In the genomic region with DNA sequence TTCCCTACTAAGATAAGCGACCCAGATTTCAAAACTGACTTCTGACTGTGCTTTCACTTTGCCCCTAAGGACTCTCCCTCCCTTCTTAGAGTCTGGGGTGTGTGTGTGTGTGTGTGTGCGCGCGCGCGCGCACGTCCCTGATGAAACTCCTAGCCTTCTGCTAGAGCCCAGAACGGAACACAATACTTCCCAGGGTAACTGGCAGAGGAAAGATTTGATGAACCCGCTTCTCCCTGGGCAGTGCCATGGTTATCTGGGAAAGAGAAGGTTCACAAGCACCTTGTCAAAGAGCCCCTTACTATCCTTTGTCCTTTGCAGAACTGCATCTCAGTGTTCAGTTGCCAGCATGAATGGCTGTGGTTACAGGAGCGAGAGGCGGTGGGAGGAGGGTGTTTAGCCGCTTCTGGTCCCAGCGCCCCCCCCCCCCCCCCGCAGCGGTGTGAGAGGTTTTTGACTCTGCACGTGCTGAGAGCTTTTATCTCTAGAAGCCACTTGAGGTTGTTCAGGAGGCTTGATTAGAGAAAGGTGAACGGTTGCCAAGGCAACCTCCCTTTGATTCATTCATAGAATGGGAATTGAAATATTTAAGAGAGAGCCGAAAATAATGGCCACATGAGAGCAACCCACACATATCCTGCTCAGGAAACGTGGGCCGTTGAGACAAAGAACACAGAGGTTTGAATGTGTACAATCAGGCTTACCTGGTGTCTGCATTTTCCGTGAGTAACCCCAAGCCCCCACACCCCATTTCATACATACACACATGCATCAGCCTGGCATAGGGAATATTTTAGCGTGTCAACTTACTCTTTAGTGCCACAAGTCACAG, we compare ENCODE assay signal across 8 mouse cellular contexts.
A peak's percentile ranks its signal among the peaks of the same experiment; 100 is the strongest.
DNase-seq lines count a peak whose midpoint lies in the region; ATAC-seq and TF ChIP-seq lines count a peak whose summit lies in the region.

No protein-coding gene starts in this region.

- no peaks in the 10 kb centered on the region for H3K27me3 ChIP-seq in forebrain, embryonic 15.5 days
- H3K27me3 ChIP-seq in lung, embryonic 14.5 days (ENCODE audit: insufficient read depth, low read length) = no peaks in the 10 kb centered on the region

- H3K4me1 ChIP-seq in forebrain, embryonic 15.5 days = peaks cover 37% of the 10 kb centered on the region
- H3K4me1 ChIP-seq in lung, embryonic 14.5 days (ENCODE audit: insufficient read depth) = peaks cover 2% of the 10 kb centered on the region; the same call in 1 of the 2 replicates

- H3K9ac ChIP-seq in forebrain, embryonic 15.5 days (replicated peaks) = no peak overlapping the region; the same call in 1 of the 2 replicates
- H3K9ac ChIP-seq in lung, embryonic 14.5 days = no peak overlapping the region; the same call in 1 of the 2 replicates

- peak overlapping the region; percentile 11; the same call in 1 of the 2 replicates for H3K4me3 ChIP-seq in forebrain, embryonic 15.5 days
- peak overlapping the region; percentile 24 for H3K4me3 ChIP-seq in lung, embryonic 14.5 days (ENCODE audit: low read depth, low read length)

- no peak for TF ChIP-seq CTCF in lung, embryonic 14.5 days (IDR thresholded peaks at IDR 0.05; ENCODE audit: low read depth)

- peak overlapping the region; percentile 84 for H3K27ac ChIP-seq in forebrain, embryonic 15.5 days (replicated peaks)
- H3K27ac ChIP-seq in lung, embryonic 14.5 days (ENCODE audit: low read depth) = peak overlapping the region; percentile 42

- peak; percentile 11 for DNase-seq in adrenal gland, postnatal 10 days
- DNase-seq in adrenal gland, adult 18-20 months (ENCODE audit: low spot score in 2 of 2) = no peak
- DNase-seq in lung, embryonic 14.5 days = peak; percentile 77
- peak; percentile 27 for DNase-seq in right cerebral cortex, postnatal 25 days
- no peak for DNase-seq in frontal cortex, postnatal 25 days (ENCODE audit: low spot score in 2 of 2)
- no peak for DNase-seq in gastrocnemius, adult 8-10 months (ENCODE audit: low spot score in 2 of 2)

- H3K4me2 ChIP-seq in forebrain, embryonic 15.5 days (replicated peaks) = peak overlapping the region; percentile 32
- peak overlapping the region; percentile 49 for H3K4me2 ChIP-seq in lung, embryonic 14.5 days

- ATAC-seq in CD4-positive, CD25-positive, alpha-beta regulatory T cell, adult 4 months = peak; percentile 85
- peak; percentile 77 for ATAC-seq in forebrain, embryonic 15.5 days (replicated peaks)
- peak; percentile 85 for ATAC-seq in lung, embryonic 14.5 days (ENCODE audit: insufficient read depth)

- no peaks in the 10 kb centered on the region for H3K9me3 ChIP-seq in forebrain, embryonic 15.5 days
- H3K9me3 ChIP-seq in lung, embryonic 14.5 days (ENCODE audit: low read depth, low read length) = no peaks in the 10 kb centered on the region

- H3K36me3 ChIP-seq in forebrain, embryonic 15.5 days = no peaks in the 10 kb centered on the region
- H3K36me3 ChIP-seq in lung, embryonic 14.5 days (ENCODE audit: insufficient read depth) = no peaks in the 10 kb centered on the region

- WGBS in forebrain, embryonic 15.5 days = 12% methylated on average over 23 of the region's 23 CpGs
- 35% methylated on average over 23 of the region's 23 CpGs for WGBS in lung, embryonic 14.5 days

Comparison
In these comparisons a context has a peak if more than half of its experiments do, and no peak if none do; other contexts are left out.
1. DNase-seq: peak in adrenal gland, postnatal 10 days (single experiment), lung, embryonic 14.5 days (single experiment) and right cerebral cortex, postnatal 25 days (single experiment); none in adrenal gland, adult 18-20 months (0 of 2), frontal cortex, postnatal 25 days (0 of 2) and gastrocnemius, adult 8-10 months (0 of 2).
2. Peak in every context shown above with its lines, with median percentiles within 50 percentile points of each other: ATAC-seq.